Mouse (Mus musculus) G1E (cell line): Measurements from ENCODE around the gene Ubtd2. TPM values are rescaled to one million over a fixed set of nuclear protein-coding genes. Genes with fewer than 3 reads are reported as not detected.

Experiments used
- ATAC-seq: 2 replicates; pipeline ENCODE4 v1.8.0; 2016; ENCODE audit warnings: mild to moderate bottlenecking; ENCODE audit not compliant: insufficient number of reproducible peaks, poor library complexity, low FRiP score, severe bottlenecking; ENCODE audit errors: extremely low read depth
- DNase-seq: peaks from one replicate; pipeline ENCODE4 v3.0.0; 2012; ENCODE audit warnings: low spot score
- H3K27me3 ChIP-seq: 2 replicates; pipeline ENCODE4 v1.6.1; 2012; ENCODE audit warnings: mild to moderate bottlenecking, low read length, inconsistent platforms; ENCODE audit not compliant: insufficient read depth
- H3K36me3 ChIP-seq: replicated peaks from 2 replicates; pipeline ENCODE3; 2012; ENCODE audit warnings: mild to moderate bottlenecking, inconsistent platforms
- H3K4me1 ChIP-seq: 2 replicates; pipeline ENCODE4 v1.6.1; 2012; ENCODE audit warnings: low read depth, low read length, inconsistent platforms, mixed read lengths; ENCODE audit not compliant: insufficient read depth
- H3K4me3 ChIP-seq: 2 replicates; pipeline ENCODE4 v1.5.1; 2012; ENCODE audit warnings: low read depth, mild to moderate bottlenecking, inconsistent platforms, low read length, moderate library complexity, mixed read lengths
- H3K9me3 ChIP-seq: replicated peaks from 2 replicates; pipeline ENCODE4 v1.6.1; 2012; ENCODE audit warnings: inconsistent platforms
- CTCF ChIP-seq: IDR thresholded peaks from 2 replicates; pipeline ENCODE4 v1.5.1; 2012; ENCODE audit warnings: low read depth, low read length, inconsistent platforms, mixed read lengths
- GATA1 ChIP-seq: IDR thresholded peaks from 2 replicates; pipeline ENCODE4 v1.6.1; 2012; ENCODE audit warnings: borderline replicate concordance, low read length, inconsistent platforms, mixed read lengths
- GATA2 ChIP-seq: IDR thresholded peaks from 2 replicates; pipeline ENCODE4 v1.6.1; 2012; ENCODE audit warnings: low read depth, low read length, inconsistent platforms, borderline replicate concordance
- POLR2AphosphoS5 ChIP-seq: IDR thresholded peaks from 2 replicates; pipeline ENCODE4 v1.6.1; 2012; ENCODE audit warnings: low read depth, low read length, inconsistent platforms; ENCODE audit not compliant: insufficient replicate concordance
- TAL1 ChIP-seq: conservative IDR thresholded peaks from 2 replicates; pipeline ENCODE4 v1.6.1; 2012; ENCODE audit warnings: low read depth, low read length, inconsistent platforms, mixed read lengths
- polyA plus RNA-seq: library from polyadenylated mRNA; stranded (reverse); fragments of >175 nt; gene quantifications from 2 replicates; pipeline ENCODE4 v1.2.3, GENCODE M21; 2012
- total RNA-seq, 2 experiments: library from RNA; stranded (forward) in 1 of 2; stranded (reverse) in 1 of 2; fragments of 200-1000 nt in 1 of 2; fragments of >200 nt in 1 of 2; fragmentation: Nextera tagmentation in 1 of 2; gene quantifications; 2 replicates each; pipeline ENCODE4 v1.2.3; 2014 to 2017

The Ubtd2 gene
- total and polyA plus RNA-seq, 3 experiments, result 0.11 to 0.29 TPM; not detected in 1

DNA sequence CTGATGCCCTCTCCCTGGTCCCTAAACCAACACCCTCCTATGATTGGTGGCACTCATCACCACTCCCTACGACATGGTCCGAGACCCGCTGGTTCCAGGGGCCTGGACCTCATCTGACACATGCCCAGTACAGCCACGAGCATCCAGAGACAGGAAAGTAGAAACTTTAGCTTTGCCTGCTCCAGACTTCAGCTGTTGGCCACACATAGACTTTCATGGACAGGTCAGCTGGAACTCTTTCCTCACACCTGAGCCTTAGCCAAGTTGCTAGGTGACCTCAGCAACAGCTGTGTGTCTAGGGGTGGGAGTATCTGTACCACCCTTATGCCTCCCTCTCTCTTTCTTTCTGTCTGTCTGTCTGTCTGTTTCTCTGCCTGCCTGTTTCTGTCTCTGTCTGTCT lies 93.1 kb downstream of the Ubtd2 start:
- TF ChIP-seq POLR2AphosphoS5 (no peak), CTCF (no peak), TAL1 (no peak), GATA2 (no peak), GATA1 (no peak)
- peaks cover 3% of the 10 kb centered on the region; the same call in 1 of the 2 replicates for H3K27me3 ChIP-seq
- ATAC-seq (no peak), DNase-seq (no peak)
- H3K4me1 ChIP-seq, result peaks cover 57% of the 10 kb centered on the region
- H3K36me3 ChIP-seq, result peaks cover 76% of the 10 kb centered on the region
- H3K9me3 ChIP-seq, result no peaks in the 10 kb centered on the region
- H3K4me3 ChIP-seq, result no peak overlapping the region

GRCm38 (mm10) chr11:32549236-32549635 lies 94.1 kb downstream of the Ubtd2 start:
- no peak for TF ChIP-seq GATA1
- TF ChIP-seq GATA2, result no peak
- TF ChIP-seq TAL1, result no peak
- no peak for TF ChIP-seq CTCF
- no peak for TF ChIP-seq POLR2AphosphoS5
- H3K27me3 ChIP-seq, result peaks cover 3% of the 10 kb centered on the region; the same call in 1 of the 2 replicates
- peaks cover 57% of the 10 kb centered on the region for H3K4me1 ChIP-seq
- no peaks in the 10 kb centered on the region for H3K9me3 ChIP-seq
- DNase-seq, result no peak
- H3K4me3 ChIP-seq, result no peak overlapping the region
- ATAC-seq, result no peak
- H3K36me3 ChIP-seq, result peaks cover 70% of the 10 kb centered on the region

- TF ChIP-seq GATA1 (no peak), TAL1 (no peak), POLR2AphosphoS5 (no peak), CTCF (no peak), GATA2 (no peak)
- H3K27me3 ChIP-seq, result peaks cover 3% of the 10 kb centered on the region; the same call in 1 of the 2 replicates
- H3K4me3 ChIP-seq, result no peak overlapping the region
- H3K4me1 ChIP-seq, result peaks cover 60% of the 10 kb centered on the region
- ATAC-seq (no peak), DNase-seq (no peak)
- no peaks in the 10 kb centered on the region for H3K9me3 ChIP-seq
- peaks cover 65% of the 10 kb centered on the region for H3K36me3 ChIP-seq
Observed at GRCm38 (mm10) chr11:32550102-32550501, 94.9 kb downstream of the Ubtd2 start.

- Histone ChIP-seq H3K36me3 (peaks cover 64% of the 10 kb centered on the region), H3K9me3 (no peaks in the 10 kb centered on the region), H3K4me1 (peaks cover 65% of the 10 kb centered on the region), H3K4me3 (no peak overlapping the region), H3K27me3 (peaks cover 3% of the 10 kb centered on the region; the same call in 1 of the 2 replicates)
- DNase-seq (no peak), ATAC-seq (no peak)
- TF ChIP-seq POLR2AphosphoS5, result no peak
- TF ChIP-seq CTCF, result no peak
- TF ChIP-seq GATA2, result no peak
- no peak for TF ChIP-seq GATA1
- no peak for TF ChIP-seq TAL1
Observed at GRCm38 (mm10) chr11:32551056-32551455, 95.9 kb downstream of the Ubtd2 start.

DNA sequence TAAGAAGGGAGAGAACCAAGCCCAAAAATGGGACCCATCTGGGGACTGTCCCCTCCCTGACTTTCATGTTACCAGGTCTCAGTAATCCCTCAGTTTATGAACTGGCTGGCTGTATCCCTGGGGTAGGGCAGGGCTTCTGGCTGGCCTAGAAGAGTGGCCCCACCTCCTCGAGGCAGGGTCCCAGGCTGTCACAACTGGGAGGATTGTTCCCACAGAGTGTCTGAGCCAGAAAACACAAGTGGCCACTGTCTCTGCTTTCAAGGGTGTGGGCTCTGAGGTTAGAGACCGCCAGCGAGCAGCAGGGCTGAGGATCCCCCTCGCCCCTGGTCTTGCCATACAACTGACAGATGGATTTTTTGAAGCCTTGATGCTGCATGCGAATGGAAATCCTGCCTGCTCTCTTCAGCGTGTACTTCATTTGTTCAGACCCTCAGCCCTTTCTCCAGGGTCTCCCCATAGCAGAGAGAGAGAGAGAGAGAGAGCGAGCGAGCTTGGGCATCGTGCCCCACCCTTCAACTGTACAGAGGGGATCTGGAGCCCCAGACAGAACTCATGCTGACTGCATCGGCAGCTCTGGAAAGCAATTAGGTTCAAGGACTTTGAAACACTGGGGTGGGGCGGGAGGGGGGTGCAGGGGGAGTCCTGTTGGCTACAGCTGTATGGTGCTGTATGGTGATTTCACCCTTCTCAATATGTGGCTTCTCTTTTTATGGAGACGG lies 96.6 kb downstream of the Ubtd2 start:
- Histone ChIP-seq H3K4me1 (peaks cover 65% of the 10 kb centered on the region), H3K36me3 (peaks cover 64% of the 10 kb centered on the region)
- TF ChIP-seq POLR2AphosphoS5 (no peak), TAL1 (no peak), GATA2 (no peak), GATA1 (no peak), CTCF (no peak)

GRCm38 (mm10) chr11:32552401-32553090 lies 97.4 kb downstream of the Ubtd2 start:
- peaks cover 63% of the 10 kb centered on the region for H3K36me3 ChIP-seq
- H3K4me3 ChIP-seq, result no peak overlapping the region
- DNase-seq, result no peak
- ATAC-seq, result no peak
- H3K9me3 ChIP-seq, result no peaks in the 10 kb centered on the region
- TF ChIP-seq CTCF, result no peak
- no peak for TF ChIP-seq TAL1
- TF ChIP-seq GATA1, result no peak
- no peak for TF ChIP-seq GATA2
- TF ChIP-seq POLR2AphosphoS5, result no peak
- peaks cover 61% of the 10 kb centered on the region for H3K4me1 ChIP-seq
- peaks cover 3% of the 10 kb centered on the region; the same call in 1 of the 2 replicates for H3K27me3 ChIP-seq

More for the DNA sequence above, 96.6 kb downstream of the Ubtd2 start:
- no peak for ATAC-seq
- H3K27me3 ChIP-seq, result peaks cover 3% of the 10 kb centered on the region; the same call in 1 of the 2 replicates
- DNase-seq, result no peak
- H3K9me3 ChIP-seq, result no peaks in the 10 kb centered on the region
- H3K4me3 ChIP-seq, result no peak overlapping the region
